In the genomic region with DNA sequence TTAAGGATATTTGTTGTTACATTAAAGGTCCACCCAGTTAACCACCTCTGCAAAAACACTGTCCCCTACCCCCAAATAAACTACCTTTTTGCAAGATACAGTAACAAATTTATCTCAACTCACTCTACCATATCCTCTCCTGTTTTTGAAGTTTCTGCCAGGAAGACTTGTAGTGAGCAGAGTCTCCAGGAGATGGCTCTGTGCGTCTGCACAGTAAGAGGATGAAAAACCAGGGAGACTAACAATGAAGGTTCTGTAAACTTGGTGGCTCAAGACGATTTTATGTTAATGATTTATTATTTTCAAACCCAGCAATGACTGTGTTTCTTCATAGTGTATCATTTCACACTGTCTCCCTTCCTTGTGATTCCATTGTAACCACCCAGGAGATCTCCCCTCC, we compare ENCODE assay signal across 10 mouse cellular contexts. TPM values are rescaled to one million over a fixed set of nuclear protein-coding genes. Genes with fewer than 3 reads are reported as not detected.
DNase-seq lines count a peak whose midpoint lies in the region; ATAC-seq and TF ChIP-seq lines count a peak whose summit lies in the region.
"Had no signal": no experiment of that assay in that cellular context is flagged by ENCODE, and none has a peak within 500 bp of the region (broad histone marks: within the 10 kb centered on the region; RNA-seq: fewer than 3 reads in every experiment).

No protein-coding gene starts in this region.

- H3K4me2 ChIP-seq in heart, postnatal 0 days (ENCODE audit: low read depth, low read length) = no peak overlapping the region
- no peak overlapping the region for H3K4me2 ChIP-seq in heart, embryonic 12.5 days
- H3K4me2 ChIP-seq in kidney, embryonic 15.5 days = no peak overlapping the region
- H3K4me2 ChIP-seq: heart, embryonic 15.5 days had no signal

- peak; percentile 32 for DNase-seq in heart, postnatal 0 days (ENCODE audit: low spot score)
- DNase-seq in thymus, postnatal 4 days = peak; percentile 20
- no peak for DNase-seq in thymus, adult 18-20 months
- peak; percentile 8 for DNase-seq in splenic B cell, adult 2 months (ENCODE audit: low read depth, low spot score)
- DNase-seq in urinary bladder, postnatal 10 days (ENCODE audit: low spot score) = no peak
- no peak for DNase-seq in yolk sac, embryonic 10.5 days (ENCODE audit: low spot score)

- WGBS in heart, postnatal 0 days = 12% methylated on average over 2 of the region's 2 CpGs
- WGBS in heart, embryonic 12.5 days = 9% methylated on average over 2 of the region's 2 CpGs
- WGBS in kidney, embryonic 15.5 days = 10% methylated on average over 2 of the region's 2 CpGs

- H3K27me3 ChIP-seq in heart, postnatal 0 days (ENCODE audit: control insufficient read depth, insufficient read depth, low read length) = no peaks in the 10 kb centered on the region
- no peaks in the 10 kb centered on the region for H3K27me3 ChIP-seq in heart, embryonic 12.5 days (replicated peaks)
- no peaks in the 10 kb centered on the region for H3K27me3 ChIP-seq in kidney, embryonic 15.5 days
- no peaks in the 10 kb centered on the region for H3K27me3 ChIP-seq in splenic B cell, adult 2 months (ENCODE audit: control insufficient read depth, insufficient read depth, low read length, poor library complexity, severe bottlenecking)
- H3K27me3 ChIP-seq: heart, embryonic 15.5 days; megakaryocyte, embryonic 14.5 days had no signal

- ATAC-seq in heart, postnatal 0 days (ENCODE audit: insufficient read depth, low read depth) = no peak
- ATAC-seq in heart, embryonic 12.5 days (ENCODE audit: insufficient number of reproducible peaks, low FRiP score) = no peak
- peak; percentile 60; the same call in 1 of the 2 replicates for ATAC-seq in kidney, embryonic 15.5 days (replicated peaks; ENCODE audit: low FRiP score)

- no peak overlapping the region for H3K9ac ChIP-seq in heart, postnatal 0 days (replicated peaks; ENCODE audit: low read depth, low read length)
- no peak overlapping the region for H3K9ac ChIP-seq in heart, embryonic 12.5 days
- H3K9ac ChIP-seq in kidney, embryonic 15.5 days = no peak overlapping the region
- H3K9ac ChIP-seq: heart, embryonic 15.5 days had no signal

- no peaks in the 10 kb centered on the region for H3K36me3 ChIP-seq in heart, postnatal 0 days (replicated peaks; ENCODE audit: control insufficient read depth, insufficient read depth, low read length)
- no peaks in the 10 kb centered on the region for H3K36me3 ChIP-seq in heart, embryonic 12.5 days
- no peaks in the 10 kb centered on the region for H3K36me3 ChIP-seq in kidney, embryonic 15.5 days
- no peaks in the 10 kb centered on the region for H3K36me3 ChIP-seq in splenic B cell, adult 2 months (ENCODE audit: control insufficient read depth, insufficient read depth, low read length, poor library complexity, severe bottlenecking)
- H3K36me3 ChIP-seq: heart, embryonic 15.5 days had no signal

- H3K27ac ChIP-seq in heart, postnatal 0 days (ENCODE audit: low read depth) = no peak overlapping the region
- H3K27ac ChIP-seq in heart, embryonic 12.5 days (ENCODE audit: poor library complexity, severe bottlenecking) = no peak overlapping the region
- H3K27ac ChIP-seq in kidney, embryonic 15.5 days = no peak overlapping the region
- H3K27ac ChIP-seq: heart, embryonic 15.5 days had no signal

- peak; percentile 68 for TF ChIP-seq CTCF in heart, postnatal 0 days (IDR thresholded peaks at IDR 0.05; ENCODE audit: low read depth)

- no peaks in the 10 kb centered on the region for H3K4me1 ChIP-seq in heart, postnatal 0 days (ENCODE audit: control insufficient read depth, insufficient read depth)
- H3K4me1 ChIP-seq in heart, embryonic 12.5 days (replicated peaks) = no peaks in the 10 kb centered on the region
- H3K4me1 ChIP-seq in kidney, embryonic 15.5 days = no peaks in the 10 kb centered on the region
- H3K4me1 ChIP-seq: heart, embryonic 15.5 days; megakaryocyte, embryonic 14.5 days had no signal

- no peaks in the 10 kb centered on the region for H3K9me3 ChIP-seq in heart, postnatal 0 days (replicated peaks; ENCODE audit: control insufficient read depth, low read length)
- 0 out of 2 replicates have a peak, but pooled peaks cover 6% of the 10 kb centered on the region for H3K9me3 ChIP-seq in heart, embryonic 12.5 days (replicated peaks)
- H3K9me3 ChIP-seq in kidney, embryonic 15.5 days (replicated peaks) = no peaks in the 10 kb centered on the region
- H3K9me3 ChIP-seq: heart, embryonic 15.5 days had no signal

- H3K4me3 ChIP-seq in heart, postnatal 0 days (ENCODE audit: low read depth, low read length) = no peak overlapping the region
- no peak overlapping the region for H3K4me3 ChIP-seq in heart, embryonic 12.5 days
- H3K4me3 ChIP-seq in kidney, embryonic 15.5 days (replicated peaks) = no peak overlapping the region
- H3K4me3 ChIP-seq: heart, embryonic 15.5 days; megakaryocyte, embryonic 14.5 days had no signal

- no peak for TF ChIP-seq EP300 in heart, postnatal 0 days (IDR thresholded peaks at IDR 0.05; ENCODE audit: low read depth)

RNA-seq across cellular contexts. Expression of a gene that starts 18.8 kb away (rescaled TPM):
- not detected in 2 replicates for total RNA-seq in heart, postnatal 0 days (2014; rRNA removed; ENCODE audit: low replicate concordance)
- not detected in 2 replicates for polyA plus RNA-seq in heart, postnatal 0 days (2015; fragmentation: Nextera tagmentation; extraction: Ambion mirVana)
- polyA plus RNA-seq in heart, embryonic 12.5 days (2016; fragmentation: Nextera tagmentation; extraction: Ambion mirVana) = not detected in 2 replicates
- polyA plus RNA-seq in kidney, embryonic 15.5 days (2015; fragmentation: Nextera tagmentation; extraction: Ambion mirVana) = not detected in 2 replicates
- polyA plus RNA-seq: heart, embryonic 15.5 days had no signal

RNA-seq across cellular contexts. Expression of a gene that starts 22.7 kb away (rescaled TPM):
- 2.9 and 8.8 TPM in 2 replicates for total RNA-seq in heart, postnatal 0 days (2014; rRNA removed; ENCODE audit: low replicate concordance)
- polyA plus RNA-seq in heart, postnatal 0 days (2015; fragmentation: Nextera tagmentation; extraction: Ambion mirVana) = 7.2 and 8.8 TPM in 2 replicates
- polyA plus RNA-seq in heart, embryonic 12.5 days (2016; fragmentation: Nextera tagmentation; extraction: Ambion mirVana) = 13.6 and 14.9 TPM in 2 replicates
- 15.5 and 15.6 TPM in 2 replicates for polyA plus RNA-seq in kidney, embryonic 15.5 days (2015; fragmentation: Nextera tagmentation; extraction: Ambion mirVana)

RNA-seq across cellular contexts. Expression of a gene that starts 22.8 kb away (rescaled TPM):
- not detected in 2 replicates for total RNA-seq in heart, postnatal 0 days (2014; rRNA removed; ENCODE audit: low replicate concordance)
- polyA plus RNA-seq in heart, postnatal 0 days (2015; fragmentation: Nextera tagmentation; extraction: Ambion mirVana) = 0.10 and 0.30 TPM in 2 replicates
- polyA plus RNA-seq in heart, embryonic 12.5 days (2016; fragmentation: Nextera tagmentation; extraction: Ambion mirVana) = 0.45 and 0.66 TPM in 2 replicates
- 1.0 TPM in 2 replicates for polyA plus RNA-seq in kidney, embryonic 15.5 days (2015; fragmentation: Nextera tagmentation; extraction: Ambion mirVana)

RNA-seq across cellular contexts. Expression of a gene that starts 34.5 kb away (rescaled TPM):
- 7.9 and 8.6 TPM in 2 replicates for total RNA-seq in heart, postnatal 0 days (2014; rRNA removed; ENCODE audit: low replicate concordance)
- 8.4 and 9.2 TPM in 2 replicates for polyA plus RNA-seq in heart, postnatal 0 days (2015; fragmentation: Nextera tagmentation; extraction: Ambion mirVana)
- polyA plus RNA-seq in heart, embryonic 12.5 days (2016; fragmentation: Nextera tagmentation; extraction: Ambion mirVana) = 12.3 and 14.0 TPM in 2 replicates
- 21.8 and 22.0 TPM in 2 replicates for polyA plus RNA-seq in kidney, embryonic 15.5 days (2015; fragmentation: Nextera tagmentation; extraction: Ambion mirVana)

RNA-seq across cellular contexts. Expression of a gene that starts 34.6 kb away (rescaled TPM):
- total RNA-seq in heart, postnatal 0 days (2014; rRNA removed; ENCODE audit: low replicate concordance) = 0.27 TPM in 1 of 2 replicates, not detected in the other
- 0.14 and 0.18 TPM in 2 replicates for polyA plus RNA-seq in heart, postnatal 0 days (2015; fragmentation: Nextera tagmentation; extraction: Ambion mirVana)
- polyA plus RNA-seq in heart, embryonic 12.5 days (2016; fragmentation: Nextera tagmentation; extraction: Ambion mirVana) = 1.7 and 2.0 TPM in 2 replicates
- polyA plus RNA-seq in kidney, embryonic 15.5 days (2015; fragmentation: Nextera tagmentation; extraction: Ambion mirVana) = 2.3 and 2.4 TPM in 2 replicates

Comparison
In these comparisons a context has a peak if more than half of its experiments do, and no peak if none do; other contexts are left out.
1. DNase-seq: peak in heart, postnatal 0 days (single experiment), thymus, postnatal 4 days (single experiment) and splenic B cell, adult 2 months (single experiment); none in thymus, adult 18-20 months (0 of 2), urinary bladder, postnatal 10 days (single experiment) and yolk sac, embryonic 10.5 days (single experiment).